Mouse (Mus musculus): ENCODE measurements around the gene Atp11c. TPM values are rescaled to one million over a fixed set of nuclear protein-coding genes. Genes with fewer than 3 reads are reported as not detected.

Atp11c gene
- polyA plus RNA-seq (2015; fragmentation: Nextera tagmentation; extraction: Ambion mirVana), result 3.4 and 4.6 TPM in 2 replicates

GRCm38 (mm10) chrX:60592598-60592997 lies at the start of gene Atp11c:
Gene Atp11c, minus strand, starts transcription at chrX:60592698.
- no peak within 1 kb of the TSS for H3K27ac ChIP-seq (ENCODE audit: low read depth)
- no peaks in the 10 kb centered on the region for H3K9me3 ChIP-seq (ENCODE audit: low read length)
- no peak for DNase-seq
- TF ChIP-seq CTCF (IDR thresholded peaks at IDR 0.05; ENCODE audit: low read depth) (no peak), EP300 (IDR thresholded peaks at IDR 0.05; ENCODE audit: low read depth) (no peak)
- no peaks in the 10 kb centered on the region for H3K36me3 ChIP-seq (replicated peaks; ENCODE audit: insufficient read depth, low read length)
- no peaks in the 10 kb centered on the region for H3K27me3 ChIP-seq (ENCODE audit: insufficient read depth, low read length)
- H3K4me3 ChIP-seq (ENCODE audit: low read depth, low read length), result no peak within 1 kb of the TSS
- H3K4me2 ChIP-seq (ENCODE audit: low read depth, low read length), result no peak within 1 kb of the TSS
- H3K4me1 ChIP-seq (ENCODE audit: insufficient read depth), result no peaks in the 10 kb centered on the region
- no peak for ATAC-seq
- no peak within 1 kb of the TSS for H3K9ac ChIP-seq (replicated peaks)
- WGBS (ENCODE audit: insufficient replicate concordance), result 76% methylated on average over 2 of the region's 2 CpGs

- no peaks in the 10 kb centered on the region for H3K36me3 ChIP-seq (replicated peaks; ENCODE audit: insufficient read depth, low read length)
- H3K27me3 ChIP-seq (ENCODE audit: insufficient read depth, low read length), result no peaks in the 10 kb centered on the region
- H3K4me2 ChIP-seq (ENCODE audit: low read depth, low read length), result no peak overlapping the region
- no peak overlapping the region for H3K4me3 ChIP-seq (ENCODE audit: low read depth, low read length)
- H3K4me1 ChIP-seq (ENCODE audit: insufficient read depth), result no peaks in the 10 kb centered on the region
- ATAC-seq (no peak), DNase-seq (no peak)
- TF ChIP-seq CTCF (IDR thresholded peaks at IDR 0.05; ENCODE audit: low read depth) (peak; percentile 51; the same call in 1 of the 2 replicates), EP300 (IDR thresholded peaks at IDR 0.05; ENCODE audit: low read depth) (no peak)
- no peak overlapping the region for H3K27ac ChIP-seq (ENCODE audit: low read depth)
- 38% methylated on average over 3 of the region's 3 CpGs for WGBS (ENCODE audit: insufficient replicate concordance)
- no peak overlapping the region for H3K9ac ChIP-seq (replicated peaks)
- H3K9me3 ChIP-seq (ENCODE audit: low read length), result no peaks in the 10 kb centered on the region
These were observed 16.7 kb upstream of the Atp11c start for GRCm38 (mm10) chrX:60609202-60609601.

- H3K4me2 ChIP-seq (ENCODE audit: low read depth, low read length), result no peak overlapping the region
These were observed 22.0 kb downstream of the Atp11c start for GRCm38 (mm10) chrX:60570539-60570938.

GRCm38 (mm10) chrX:60569047-60569446 lies 23.5 kb downstream of the Atp11c start:
- H3K4me1 ChIP-seq (ENCODE audit: insufficient read depth), result no peaks in the 10 kb centered on the region
- no peak for DNase-seq
- no peaks in the 10 kb centered on the region for H3K36me3 ChIP-seq (replicated peaks; ENCODE audit: insufficient read depth, low read length)
- ATAC-seq, result no peak
- no peaks in the 10 kb centered on the region for H3K9me3 ChIP-seq (ENCODE audit: low read length)
- H3K27ac ChIP-seq (ENCODE audit: low read depth), result no peak overlapping the region
- TF ChIP-seq EP300 (IDR thresholded peaks at IDR 0.05; ENCODE audit: low read depth), result no peak
- no peak for TF ChIP-seq CTCF (IDR thresholded peaks at IDR 0.05; ENCODE audit: low read depth)
- H3K4me3 ChIP-seq (ENCODE audit: low read depth, low read length), result no peak overlapping the region
- no peaks in the 10 kb centered on the region for H3K27me3 ChIP-seq (ENCODE audit: insufficient read depth, low read length)
- no peak overlapping the region for H3K9ac ChIP-seq (replicated peaks)
- no peak overlapping the region for H3K4me2 ChIP-seq (ENCODE audit: low read depth, low read length)

More at GRCm38 (mm10) chrX:60570539-60570938, 22.0 kb downstream of the Atp11c start:
- H3K27ac ChIP-seq (ENCODE audit: low read depth), result no peak overlapping the region
- TF ChIP-seq EP300 (IDR thresholded peaks at IDR 0.05; ENCODE audit: low read depth) (no peak), CTCF (IDR thresholded peaks at IDR 0.05; ENCODE audit: low read depth) (no peak)
- no peak overlapping the region for H3K9ac ChIP-seq (replicated peaks)
- DNase-seq, result no peak
- H3K4me1 ChIP-seq (ENCODE audit: insufficient read depth), result no peaks in the 10 kb centered on the region
- H3K27me3 ChIP-seq (ENCODE audit: insufficient read depth, low read length), result no peaks in the 10 kb centered on the region
- H3K36me3 ChIP-seq (replicated peaks; ENCODE audit: insufficient read depth, low read length), result no peaks in the 10 kb centered on the region
- H3K9me3 ChIP-seq (ENCODE audit: low read length), result no peaks in the 10 kb centered on the region
- no peak for ATAC-seq
- 50% methylated on average over 1 of the region's 1 CpGs for WGBS (ENCODE audit: insufficient replicate concordance)
- H3K4me3 ChIP-seq (ENCODE audit: low read depth, low read length), result no peak overlapping the region

GRCm38 (mm10) chrX:60555242-60555641 lies 37.3 kb downstream of the Atp11c start:
- DNase-seq (no peak), ATAC-seq (no peak)
- TF ChIP-seq CTCF (IDR thresholded peaks at IDR 0.05; ENCODE audit: low read depth) (no peak), EP300 (IDR thresholded peaks at IDR 0.05; ENCODE audit: low read depth) (no peak)
- no peaks in the 10 kb centered on the region for H3K36me3 ChIP-seq (replicated peaks; ENCODE audit: insufficient read depth, low read length)
- no peak overlapping the region for H3K4me3 ChIP-seq (ENCODE audit: low read depth, low read length)
- H3K4me2 ChIP-seq (ENCODE audit: low read depth, low read length), result no peak overlapping the region
- WGBS (ENCODE audit: insufficient replicate concordance), result 48% methylated on average over 4 of the region's 4 CpGs
- no peaks in the 10 kb centered on the region; the same call in 1 of the 2 replicates for H3K9me3 ChIP-seq (ENCODE audit: low read length)
- no peaks in the 10 kb centered on the region for H3K4me1 ChIP-seq (ENCODE audit: insufficient read depth)
- H3K27ac ChIP-seq (ENCODE audit: low read depth), result no peak overlapping the region
- H3K9ac ChIP-seq (replicated peaks), result no peak overlapping the region
- H3K27me3 ChIP-seq (ENCODE audit: insufficient read depth, low read length), result no peaks in the 10 kb centered on the region

GRCm38 (mm10) chrX:60547444-60548304 lies 44.8 kb downstream of the Atp11c start:
- WGBS (ENCODE audit: insufficient replicate concordance), result 23% methylated on average over 33 of the region's 113 CpGs
- H3K9me3 ChIP-seq (ENCODE audit: low read length), result no peaks in the 10 kb centered on the region; the same call in 1 of the 2 replicates
- H3K4me2 ChIP-seq (ENCODE audit: low read depth, low read length), result peak overlapping the region; percentile 67
- H3K4me3 ChIP-seq (ENCODE audit: low read depth, low read length), result peak overlapping the region; percentile 42
- no peaks in the 10 kb centered on the region for H3K36me3 ChIP-seq (replicated peaks; ENCODE audit: insufficient read depth, low read length)
- no peak for TF ChIP-seq EP300 (IDR thresholded peaks at IDR 0.05; ENCODE audit: low read depth)
- no peak for TF ChIP-seq CTCF (IDR thresholded peaks at IDR 0.05; ENCODE audit: low read depth)
- no peaks in the 10 kb centered on the region for H3K4me1 ChIP-seq (ENCODE audit: insufficient read depth)
- H3K27ac ChIP-seq (ENCODE audit: low read depth), result no peak overlapping the region
- peak; percentile 79 for ATAC-seq
- H3K9ac ChIP-seq (replicated peaks), result no peak overlapping the region
- DNase-seq, result peak; percentile 35
- peaks cover 26% of the 10 kb centered on the region for H3K27me3 ChIP-seq (ENCODE audit: insufficient read depth, low read length)

All from liver, postnatal 0 days (tissue).